Comparison of ENCODE assay signal across 27 mouse cellular contexts in genomic region chr3:83275703-83276102, GRCm38 (mm10).
"Had no signal": no experiment of that assay in that cellular context is flagged by ENCODE, and none has a peak within 500 bp of the region (broad histone marks: within the 10 kb centered on the region; RNA-seq: fewer than 3 reads in every experiment).

No protein-coding gene starts in this region.

- H3K27me3 ChIP-seq: embryonic facial prominence, embryonic 15.5 days; forebrain, embryonic 12.5 days had no signal

- H3K4me3 ChIP-seq: embryonic facial prominence, embryonic 10.5 days; embryonic facial prominence, embryonic 12.5 days; embryonic facial prominence, embryonic 13.5 days; embryonic facial prominence, embryonic 15.5 days; erythroblast, embryonic 14.5 days; forebrain, embryonic 10.5 days; forebrain, embryonic 12.5 days; forebrain, embryonic 13.5 days; forebrain, embryonic 15.5 days; gastrocnemius, adult 2 months; heart, adult 2 months had no signal

- ATAC-seq: forebrain, embryonic 13.5 days; forebrain, embryonic 14.5 days; forebrain, embryonic 15.5 days; forebrain, embryonic 16.5 days; forebrain, postnatal 0 days had no signal

- H3K27ac ChIP-seq: embryonic facial prominence, embryonic 10.5 days; embryonic facial prominence, embryonic 12.5 days; embryonic facial prominence, embryonic 13.5 days; embryonic facial prominence, embryonic 15.5 days; forebrain, embryonic 10.5 days; forebrain, embryonic 12.5 days; forebrain, embryonic 13.5 days; forebrain, embryonic 15.5 days; gastrocnemius, adult 2 months; heart, adult 2 months had no signal

- H3K9ac ChIP-seq: embryonic facial prominence, embryonic 12.5 days; embryonic facial prominence, embryonic 13.5 days; embryonic facial prominence, embryonic 15.5 days; forebrain, embryonic 12.5 days; forebrain, embryonic 13.5 days; forebrain, embryonic 15.5 days; forebrain, postnatal 0 days had no signal

- DNase-seq: cerebellum, adult 8-10 months; cerebellum, adult 9-10 months; cerebellum, adult 9-11 months; cerebellum, postnatal 10 days; cerebellum, postnatal 14 days; cerebellum, postnatal 25 days; cerebellum, postnatal 36 days; embryo, embryonic 11 days; forebrain, postnatal 0 days; gastrocnemius, adult 2 months; gastrocnemius, postnatal 10 days; gastrocnemius, postnatal 14 days; gastrocnemius, postnatal 25 days; gastrocnemius, postnatal 36 days; heart, adult 18-20 months; heart, adult 2 months had no signal

- H3K9me3 ChIP-seq: embryonic facial prominence, embryonic 10.5 days; embryonic facial prominence, embryonic 12.5 days; embryonic facial prominence, embryonic 13.5 days; embryonic facial prominence, embryonic 15.5 days; forebrain, embryonic 10.5 days; forebrain, embryonic 12.5 days; forebrain, embryonic 13.5 days; forebrain, embryonic 15.5 days had no signal

- H3K4me2 ChIP-seq: embryonic facial prominence, embryonic 12.5 days; embryonic facial prominence, embryonic 13.5 days; embryonic facial prominence, embryonic 15.5 days; forebrain, embryonic 12.5 days; forebrain, embryonic 13.5 days; forebrain, embryonic 15.5 days had no signal

- H3K36me3 ChIP-seq: embryonic facial prominence, embryonic 10.5 days; embryonic facial prominence, embryonic 12.5 days; embryonic facial prominence, embryonic 13.5 days; embryonic facial prominence, embryonic 15.5 days; forebrain, embryonic 10.5 days; forebrain, embryonic 12.5 days; forebrain, embryonic 15.5 days had no signal

- H3K4me1 ChIP-seq: embryonic facial prominence, embryonic 12.5 days; embryonic facial prominence, embryonic 13.5 days; forebrain, embryonic 12.5 days; forebrain, embryonic 13.5 days had no signal
